In genomic region chr5:30920621-30921020, GRCm38 (mm10) we compare ENCODE assay signal across 8 mouse cellular contexts. TPM values are rescaled to one million over a fixed set of nuclear protein-coding genes. Genes with fewer than 3 reads are reported as not detected.
A peak's percentile ranks its signal among the peaks of the same experiment; 100 is the strongest.
DNase-seq lines count a peak whose midpoint lies in the region; ATAC-seq and TF ChIP-seq lines count a peak whose summit lies in the region.

No protein-coding gene starts in this region.

- H3K27me3 ChIP-seq in forebrain, embryonic 10.5 days (ENCODE audit: poor library complexity, severe bottlenecking), result peaks cover 6% of the 10 kb centered on the region
- H3K27me3 ChIP-seq in forebrain, postnatal 0 days (ENCODE audit: insufficient read depth, low read length), result no peaks in the 10 kb centered on the region
- no peaks in the 10 kb centered on the region for H3K27me3 ChIP-seq in embryonic facial prominence, embryonic 14.5 days (replicated peaks; ENCODE audit: control insufficient read depth, insufficient read depth, low read length)
- no peaks in the 10 kb centered on the region; the same call in 1 of the 2 replicates for H3K27me3 ChIP-seq in midbrain, embryonic 14.5 days (ENCODE audit: control insufficient read depth, insufficient read depth, low read length)

- no peak for TF ChIP-seq CTCF in forebrain, postnatal 0 days (IDR thresholded peaks at IDR 0.05; ENCODE audit: low read depth)

- WGBS in forebrain, embryonic 10.5 days, result 70% methylated on average over 19 of the region's 19 CpGs
- 62% methylated on average over 19 of the region's 19 CpGs for WGBS in forebrain, postnatal 0 days
- WGBS in embryonic facial prominence, embryonic 14.5 days, result 70% methylated on average over 19 of the region's 19 CpGs
- 59% methylated on average over 19 of the region's 19 CpGs for WGBS in midbrain, embryonic 14.5 days

- no peak overlapping the region for H3K9ac ChIP-seq in forebrain, postnatal 0 days
- no peak overlapping the region for H3K9ac ChIP-seq in embryonic facial prominence, embryonic 14.5 days (ENCODE audit: low read depth, low read length)
- no peak overlapping the region for H3K9ac ChIP-seq in midbrain, embryonic 14.5 days (replicated peaks; ENCODE audit: low read length)

- H3K9me3 ChIP-seq in forebrain, embryonic 10.5 days, result no peaks in the 10 kb centered on the region
- H3K9me3 ChIP-seq in forebrain, postnatal 0 days (ENCODE audit: low read length), result no peaks in the 10 kb centered on the region
- no peaks in the 10 kb centered on the region for H3K9me3 ChIP-seq in embryonic facial prominence, embryonic 14.5 days (ENCODE audit: control insufficient read depth, low read length)
- H3K9me3 ChIP-seq in midbrain, embryonic 14.5 days (ENCODE audit: control insufficient read depth, low read length), result no peaks in the 10 kb centered on the region

- no peak overlapping the region for H3K4me2 ChIP-seq in forebrain, postnatal 0 days (ENCODE audit: low read depth)
- H3K4me2 ChIP-seq in embryonic facial prominence, embryonic 14.5 days (ENCODE audit: low read depth, low read length), result peak overlapping the region; percentile 70; the same call in 1 of the 2 replicates
- peak overlapping the region; percentile 81; the same call in 1 of the 2 replicates for H3K4me2 ChIP-seq in midbrain, embryonic 14.5 days (ENCODE audit: low read length)

- no peak for DNase-seq in forebrain, embryonic 10.5 days (ENCODE audit: extremely low spot score, low spot score)
- DNase-seq in forebrain, postnatal 0 days, result no peak
- no peak for DNase-seq in embryonic facial prominence, embryonic 14.5 days (ENCODE audit: low spot score)
- peak; percentile 63 for DNase-seq in kidney, adult 9 months
- no peak for DNase-seq in midbrain, embryonic 14.5 days
- DNase-seq in cerebellum, adult 9-10 months, result no peak
- no peak for DNase-seq in embryo, embryonic 9.5 days (ENCODE audit: extremely low spot score)

- peaks cover 68% of the 10 kb centered on the region for H3K4me1 ChIP-seq in forebrain, embryonic 10.5 days
- H3K4me1 ChIP-seq in forebrain, postnatal 0 days (ENCODE audit: insufficient read depth), result 0 out of 2 replicates have a peak, but pooled peaks cover 4% of the 10 kb centered on the region
- H3K4me1 ChIP-seq in embryonic facial prominence, embryonic 14.5 days (ENCODE audit: control insufficient read depth, insufficient read depth, low read length), result peaks cover 17% of the 10 kb centered on the region
- H3K4me1 ChIP-seq in midbrain, embryonic 14.5 days (ENCODE audit: control insufficient read depth, insufficient read depth, low read length), result peaks cover 11% of the 10 kb centered on the region

- H3K4me3 ChIP-seq in forebrain, embryonic 10.5 days, result peak overlapping the region; percentile 62
- H3K4me3 ChIP-seq in forebrain, postnatal 0 days (ENCODE audit: low read depth, low read length), result no peak overlapping the region
- no peak overlapping the region for H3K4me3 ChIP-seq in embryonic facial prominence, embryonic 14.5 days (ENCODE audit: low read depth, low read length)
- H3K4me3 ChIP-seq in midbrain, embryonic 14.5 days (replicated peaks; ENCODE audit: low read depth, low read length), result no peak overlapping the region

- H3K27ac ChIP-seq in forebrain, embryonic 10.5 days, result peak overlapping the region; percentile 87
- H3K27ac ChIP-seq in forebrain, postnatal 0 days (ENCODE audit: low read depth, low read length), result no peak overlapping the region
- no peak overlapping the region for H3K27ac ChIP-seq in embryonic facial prominence, embryonic 14.5 days (replicated peaks; ENCODE audit: low read depth, low read length)
- no peak overlapping the region for H3K27ac ChIP-seq in midbrain, embryonic 14.5 days (replicated peaks; ENCODE audit: low read depth, low read length)

- H3K36me3 ChIP-seq in forebrain, embryonic 10.5 days (replicated peaks), result peaks cover 38% of the 10 kb centered on the region
- no peaks in the 10 kb centered on the region for H3K36me3 ChIP-seq in forebrain, postnatal 0 days (ENCODE audit: insufficient read depth)
- H3K36me3 ChIP-seq in embryonic facial prominence, embryonic 14.5 days (ENCODE audit: control insufficient read depth, insufficient read depth, low read length), result peaks cover 43% of the 10 kb centered on the region
- no peaks in the 10 kb centered on the region for H3K36me3 ChIP-seq in midbrain, embryonic 14.5 days (ENCODE audit: control insufficient read depth, insufficient read depth, low read length)

- ATAC-seq in forebrain, postnatal 0 days, result no peak
- ATAC-seq in embryonic facial prominence, embryonic 14.5 days (ENCODE audit: low read depth), result 0 out of 2 replicates have a peak, but pooled peaks have one; percentile 0
- ATAC-seq in midbrain, embryonic 14.5 days (ENCODE audit: low FRiP score, low TSS enrichment), result no peak
- ATAC-seq in frontal cortex, adult (ENCODE audit: low TSS enrichment), result no peak

RNA-seq across cellular contexts. Expression of gene Khk, which starts 0.6 kb away (rescaled TPM):
- polyA plus RNA-seq in forebrain, embryonic 10.5 days (2016; fragmentation: Nextera tagmentation; extraction: Ambion mirVana), result 7.8 and 8.9 TPM in 2 replicates
- 4.5 and 5.3 TPM in 2 replicates for total RNA-seq in forebrain, postnatal 0 days (2014; rRNA removed)
- 11.7 and 13.2 TPM in 2 replicates for polyA plus RNA-seq in forebrain, postnatal 0 days (2015; fragmentation: Nextera tagmentation; extraction: Ambion mirVana)
- polyA plus RNA-seq in embryonic facial prominence, embryonic 14.5 days (2014; fragmentation: Nextera tagmentation; extraction: Ambion mirVana), result 22.1 and 24.7 TPM in 2 replicates
- 7.0 and 7.4 TPM in 2 replicates for polyA plus RNA-seq in midbrain, embryonic 14.5 days (2014; fragmentation: Nextera tagmentation; extraction: Ambion mirVana)

RNA-seq across cellular contexts. Expression of gene Emilin1, which starts 7.4 kb away (rescaled TPM):
- polyA plus RNA-seq in forebrain, embryonic 10.5 days (2016; fragmentation: Nextera tagmentation; extraction: Ambion mirVana), result 78.2 and 78.3 TPM in 2 replicates
- total RNA-seq in forebrain, postnatal 0 days (2014; rRNA removed), result 10.0 and 11.3 TPM in 2 replicates
- 9.6 and 10.0 TPM in 2 replicates for polyA plus RNA-seq in forebrain, postnatal 0 days (2015; fragmentation: Nextera tagmentation; extraction: Ambion mirVana)
- 200 and 225 TPM in 2 replicates for polyA plus RNA-seq in embryonic facial prominence, embryonic 14.5 days (2014; fragmentation: Nextera tagmentation; extraction: Ambion mirVana)
- polyA plus RNA-seq in midbrain, embryonic 14.5 days (2014; fragmentation: Nextera tagmentation; extraction: Ambion mirVana), result 3.7 and 11.2 TPM in 2 replicates

RNA-seq across cellular contexts. Expression of gene Ost4, which starts 13.0 kb away (rescaled TPM):
- 392 and 397 TPM in 2 replicates for polyA plus RNA-seq in forebrain, embryonic 10.5 days (2016; fragmentation: Nextera tagmentation; extraction: Ambion mirVana)
- total RNA-seq in forebrain, postnatal 0 days (2014; rRNA removed), result 116 and 130 TPM in 2 replicates
- 190 and 236 TPM in 2 replicates for polyA plus RNA-seq in forebrain, postnatal 0 days (2015; fragmentation: Nextera tagmentation; extraction: Ambion mirVana)
- 507 and 572 TPM in 2 replicates for polyA plus RNA-seq in embryonic facial prominence, embryonic 14.5 days (2014; fragmentation: Nextera tagmentation; extraction: Ambion mirVana)
- polyA plus RNA-seq in midbrain, embryonic 14.5 days (2014; fragmentation: Nextera tagmentation; extraction: Ambion mirVana), result 246 and 266 TPM in 2 replicates

RNA-seq across cellular contexts. Expression of gene Cgref1, which starts 24.8 kb away (rescaled TPM):
- polyA plus RNA-seq in forebrain, embryonic 10.5 days (2016; fragmentation: Nextera tagmentation; extraction: Ambion mirVana), result 4.8 and 5.0 TPM in 2 replicates
- total RNA-seq in forebrain, postnatal 0 days (2014; rRNA removed), result 67.3 and 82.1 TPM in 2 replicates
- 61.0 and 63.5 TPM in 2 replicates for polyA plus RNA-seq in forebrain, postnatal 0 days (2015; fragmentation: Nextera tagmentation; extraction: Ambion mirVana)
- 30.9 and 51.1 TPM in 2 replicates for polyA plus RNA-seq in embryonic facial prominence, embryonic 14.5 days (2014; fragmentation: Nextera tagmentation; extraction: Ambion mirVana)
- 43.0 and 55.3 TPM in 2 replicates for polyA plus RNA-seq in midbrain, embryonic 14.5 days (2014; fragmentation: Nextera tagmentation; extraction: Ambion mirVana)

RNA-seq across cellular contexts. Expression of gene Agbl5, which starts 32.1 kb away (rescaled TPM):
- polyA plus RNA-seq in forebrain, embryonic 10.5 days (2016; fragmentation: Nextera tagmentation; extraction: Ambion mirVana), result 19.9 and 20.1 TPM in 2 replicates
- total RNA-seq in forebrain, postnatal 0 days (2014; rRNA removed), result 36.6 and 52.2 TPM in 2 replicates
- polyA plus RNA-seq in forebrain, postnatal 0 days (2015; fragmentation: Nextera tagmentation; extraction: Ambion mirVana), result 15.3 and 21.5 TPM in 2 replicates
- 17.4 and 22.4 TPM in 2 replicates for polyA plus RNA-seq in embryonic facial prominence, embryonic 14.5 days (2014; fragmentation: Nextera tagmentation; extraction: Ambion mirVana)
- 25.9 and 27.8 TPM in 2 replicates for polyA plus RNA-seq in midbrain, embryonic 14.5 days (2014; fragmentation: Nextera tagmentation; extraction: Ambion mirVana)
